In the genomic region with DNA sequence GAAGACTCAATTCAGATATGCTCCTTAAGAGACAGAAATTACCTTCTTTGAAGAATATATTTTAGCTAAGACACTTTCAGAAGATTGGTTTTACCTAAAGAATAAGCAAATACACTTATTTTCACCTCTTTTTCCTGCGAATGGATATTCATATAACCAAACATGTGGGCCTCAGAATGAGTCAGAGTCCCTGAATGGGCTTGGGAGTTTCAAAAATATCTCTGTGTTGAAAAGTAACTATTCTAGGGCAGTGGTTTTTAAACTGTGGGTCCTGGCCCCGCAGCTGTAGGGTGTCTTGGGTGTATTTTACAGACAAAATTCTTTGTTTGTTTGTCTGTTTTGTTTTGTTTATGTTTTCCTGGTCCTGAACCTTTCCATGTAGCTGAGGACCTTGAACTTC, we compare ENCODE assay signal across 31 mouse cellular contexts.
"Had no signal": no experiment of that assay in that cellular context is flagged by ENCODE, and none has a peak within 500 bp of the region (broad histone marks: within the 10 kb centered on the region; RNA-seq: fewer than 3 reads in every experiment).

No protein-coding gene starts in this region.

- H3K27me3 ChIP-seq: limb, embryonic 12.5 days; limb, embryonic 13.5 days; limb, embryonic 15.5 days; liver, embryonic 12.5 days; liver, embryonic 13.5 days; liver, embryonic 15.5 days; lung, embryonic 15.5 days; megakaryocyte, embryonic 14.5 days; midbrain, embryonic 12.5 days; midbrain, embryonic 13.5 days; midbrain, embryonic 15.5 days had no signal

- H3K4me3 ChIP-seq: limb, embryonic 10.5 days; limb, embryonic 12.5 days; limb, embryonic 13.5 days; limb, embryonic 15.5 days; liver, embryonic 12.5 days; liver, embryonic 13.5 days; liver, embryonic 15.5 days; lung, embryonic 15.5 days; megakaryocyte, embryonic 14.5 days; midbrain, embryonic 10.5 days; midbrain, embryonic 12.5 days; midbrain, embryonic 13.5 days; midbrain, embryonic 15.5 days; myocyte had no signal

- H3K4me2 ChIP-seq: limb, embryonic 12.5 days; limb, embryonic 13.5 days; limb, embryonic 15.5 days; liver, embryonic 11.5 days; liver, embryonic 12.5 days; liver, embryonic 13.5 days; liver, embryonic 15.5 days; lung, embryonic 14.5 days; lung, embryonic 15.5 days; midbrain, embryonic 11.5 days; midbrain, embryonic 12.5 days; midbrain, embryonic 13.5 days; midbrain, embryonic 15.5 days had no signal

- DNase-seq: left cerebral cortex, postnatal 4 days; liver; liver, embryonic 13.5 days; liver, postnatal 0 days; lung, adult 18-20 months; lung, adult 2 months; lung, embryonic 14.5 days; lung, postnatal 10 days; lung, postnatal 14 days; lung, postnatal 36 days; lung, postnatal 4 days; midbrain, embryonic 14.5 days had no signal

- H3K4me1 ChIP-seq: limb, embryonic 10.5 days; limb, embryonic 12.5 days; limb, embryonic 13.5 days; limb, embryonic 15.5 days; liver, embryonic 12.5 days; liver, embryonic 13.5 days; liver, embryonic 15.5 days; lung, embryonic 15.5 days; megakaryocyte, embryonic 14.5 days; midbrain, embryonic 10.5 days; midbrain, embryonic 12.5 days; midbrain, embryonic 13.5 days; midbrain, embryonic 15.5 days had no signal

- ATAC-seq: liver, embryonic 12.5 days; liver, postnatal 0 days; lung, postnatal 0 days; midbrain, embryonic 13.5 days; midbrain, embryonic 15.5 days; midbrain, embryonic 16.5 days had no signal

- H3K36me3 ChIP-seq: limb, embryonic 10.5 days; limb, embryonic 12.5 days; limb, embryonic 13.5 days; limb, embryonic 15.5 days; liver, embryonic 12.5 days; liver, embryonic 13.5 days; liver, embryonic 15.5 days; lung, embryonic 15.5 days; midbrain, embryonic 10.5 days; midbrain, embryonic 12.5 days; midbrain, embryonic 13.5 days; midbrain, embryonic 15.5 days had no signal

- H3K27ac ChIP-seq: limb, embryonic 10.5 days; limb, embryonic 12.5 days; limb, embryonic 13.5 days; limb, embryonic 15.5 days; liver, embryonic 12.5 days; liver, embryonic 13.5 days; liver, embryonic 14.5 days; liver, embryonic 15.5 days; lung, embryonic 15.5 days; macrophage; midbrain, embryonic 10.5 days; midbrain, embryonic 12.5 days; midbrain, embryonic 13.5 days; midbrain, embryonic 15.5 days had no signal

- H3K9me3 ChIP-seq: limb, embryonic 10.5 days; limb, embryonic 12.5 days; limb, embryonic 13.5 days; limb, embryonic 15.5 days; liver, embryonic 12.5 days; liver, embryonic 13.5 days; liver, embryonic 15.5 days; lung, embryonic 15.5 days; midbrain, embryonic 10.5 days; midbrain, embryonic 12.5 days; midbrain, embryonic 13.5 days; midbrain, embryonic 15.5 days had no signal

- H3K9ac ChIP-seq: limb, embryonic 12.5 days; limb, embryonic 13.5 days; limb, embryonic 15.5 days; liver, embryonic 12.5 days; liver, embryonic 13.5 days; liver, embryonic 14.5 days; liver, embryonic 15.5 days; liver, postnatal 0 days; lung, embryonic 14.5 days; lung, embryonic 15.5 days; midbrain, embryonic 12.5 days; midbrain, embryonic 13.5 days; midbrain, embryonic 15.5 days had no signal
